Mouse (Mus musculus): ENCODE data around the gene Lzic.

The Lzic gene

GRCm38 (mm10) chr4:149527621-149528354 lies 42.8 kb downstream of the Lzic start:
- DNase-seq: no peak

- DNase-seq: no peak
These were observed 44.7 kb downstream of the Lzic start for GRCm38 (mm10) chr4:149529691-149530090.

GRCm38 (mm10) chr4:149539441-149539840 lies 54.4 kb downstream of the Lzic start:
- no peak for DNase-seq

GRCm38 (mm10) chr4:149541935-149542334 lies 56.9 kb downstream of the Lzic start:
- DNase-seq: no peak

- DNase-seq: no peak
These were observed 57.4 kb downstream of the Lzic start for GRCm38 (mm10) chr4:149542431-149542830.

GRCm38 (mm10) chr4:149542927-149543553 lies 58.0 kb downstream of the Lzic start:
- DNase-seq: peak; percentile 89

GRCm38 (mm10) chr4:149544892-149545291 lies 59.9 kb downstream of the Lzic start:
- DNase-seq: no peak
